Mouse (Mus musculus) mouse trophoblast stem cell (cell line): ENCODE data around the gene Cyp2d9.
"Not testable (repeated sequence)": the region's sequence is repeated elsewhere in the genome, so short reads cannot be mapped to it uniquely, and the experiment has no call there.

ENCODE experiments used
- in situ Hi-C, 2 experiments: fragments of 300-500 bp; cut with MseI, MboI; formaldehyde crosslinking; loops; 2 replicates in 1 of 2; 3 replicates in 1 of 2; pipeline ENCODE4 v1.15.1; 2025

Cyp2d9 gene

DNA sequence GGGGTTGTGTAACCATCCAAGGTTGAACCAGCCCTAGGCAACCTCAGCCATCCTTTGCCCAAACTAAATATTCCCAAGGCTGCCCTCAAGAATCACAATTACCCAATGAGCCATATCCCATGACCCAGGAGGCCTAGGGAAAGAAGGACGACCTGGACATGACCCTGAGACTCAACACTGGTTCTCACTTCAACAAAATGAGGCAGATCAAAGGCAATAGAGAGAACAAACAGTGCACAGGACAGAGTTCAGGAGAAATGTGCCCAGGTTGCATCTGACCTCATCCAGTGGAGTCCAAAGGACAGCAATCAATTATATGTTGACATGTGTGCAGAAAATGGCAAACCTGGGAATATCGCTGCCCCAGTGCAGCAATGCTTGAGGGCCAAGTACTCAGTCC is 16.8 kb downstream of the Cyp2d9 start:
- in situ Hi-C loops = not testable (repeated sequence)

DNA sequence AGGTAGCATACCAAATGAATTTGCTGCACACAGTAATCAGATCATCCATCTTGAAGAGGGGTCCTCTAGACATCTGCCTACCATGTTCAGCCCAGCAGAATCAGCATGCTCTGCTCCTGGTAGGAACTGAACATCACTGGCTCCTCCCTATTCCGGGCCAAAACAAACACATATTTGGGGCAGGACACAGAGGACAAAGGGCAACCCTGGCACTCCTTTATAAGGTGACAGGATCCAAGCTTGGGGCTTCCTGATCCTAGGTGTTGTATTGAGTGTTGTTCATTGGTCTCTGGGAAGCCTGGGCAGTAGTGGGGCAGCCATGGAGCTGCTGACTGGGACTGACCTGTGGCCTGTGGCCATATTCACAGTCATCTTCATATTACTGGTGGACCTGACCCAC is 18.9 kb downstream of the Cyp2d9 start:
- in situ Hi-C loops = not testable (repeated sequence)

DNA sequence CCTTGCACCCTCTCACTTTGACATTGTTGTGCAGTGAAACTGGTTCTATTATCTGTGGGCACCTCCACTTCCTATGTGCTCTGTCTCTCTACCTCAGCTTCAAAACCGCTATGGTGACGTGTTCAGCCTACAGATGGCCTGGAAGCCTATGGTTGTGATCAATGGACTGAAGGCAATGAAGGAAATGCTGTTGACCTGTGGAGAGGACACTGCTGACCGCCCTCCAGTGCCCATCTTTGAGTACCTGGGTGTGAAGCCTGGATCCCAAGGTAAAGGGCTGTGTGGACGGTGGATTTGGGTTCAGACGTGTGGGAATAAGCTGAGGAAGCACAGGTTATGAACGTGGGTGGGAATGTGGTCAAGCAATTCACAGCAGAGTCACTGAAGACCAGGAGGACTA is 20.3 kb downstream of the Cyp2d9 start:
- in situ Hi-C loops = not testable (repeated sequence)

DNA sequence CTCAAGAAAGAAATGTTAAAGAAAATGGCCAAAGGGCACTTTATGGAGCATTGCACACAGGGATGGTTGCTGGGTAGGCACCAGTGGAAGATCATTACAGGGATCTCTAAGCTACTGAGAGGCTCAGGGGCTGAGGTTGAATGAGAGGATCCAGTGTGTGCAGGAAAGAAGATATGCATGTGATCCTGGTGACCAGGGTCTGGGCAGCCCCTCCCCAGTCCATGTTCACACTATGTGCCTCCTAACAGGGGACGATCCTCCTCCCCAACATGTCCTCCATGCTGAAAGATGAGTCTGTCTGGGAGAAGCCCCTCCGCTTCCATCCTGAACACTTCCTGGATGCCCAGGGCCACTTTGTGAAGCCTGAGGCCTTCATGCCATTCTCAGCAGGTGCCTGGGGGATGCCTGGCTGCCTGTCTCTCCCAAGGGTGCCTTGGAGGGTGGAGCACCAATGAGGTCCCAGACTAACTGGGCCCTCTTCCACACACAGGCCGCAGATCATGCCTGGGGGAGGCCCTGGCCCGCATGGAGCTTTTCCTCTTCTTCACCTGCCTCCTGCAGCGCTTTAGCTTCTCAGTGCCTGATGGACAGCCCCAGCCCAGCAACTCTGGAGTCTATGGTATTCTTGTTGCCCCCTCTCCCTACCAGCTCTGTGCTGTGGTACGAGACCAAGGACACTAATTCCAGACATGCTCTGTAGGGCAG is 23.0 kb downstream of the Cyp2d9 start:
- in situ Hi-C loops = not testable (repeated sequence)

DNA sequence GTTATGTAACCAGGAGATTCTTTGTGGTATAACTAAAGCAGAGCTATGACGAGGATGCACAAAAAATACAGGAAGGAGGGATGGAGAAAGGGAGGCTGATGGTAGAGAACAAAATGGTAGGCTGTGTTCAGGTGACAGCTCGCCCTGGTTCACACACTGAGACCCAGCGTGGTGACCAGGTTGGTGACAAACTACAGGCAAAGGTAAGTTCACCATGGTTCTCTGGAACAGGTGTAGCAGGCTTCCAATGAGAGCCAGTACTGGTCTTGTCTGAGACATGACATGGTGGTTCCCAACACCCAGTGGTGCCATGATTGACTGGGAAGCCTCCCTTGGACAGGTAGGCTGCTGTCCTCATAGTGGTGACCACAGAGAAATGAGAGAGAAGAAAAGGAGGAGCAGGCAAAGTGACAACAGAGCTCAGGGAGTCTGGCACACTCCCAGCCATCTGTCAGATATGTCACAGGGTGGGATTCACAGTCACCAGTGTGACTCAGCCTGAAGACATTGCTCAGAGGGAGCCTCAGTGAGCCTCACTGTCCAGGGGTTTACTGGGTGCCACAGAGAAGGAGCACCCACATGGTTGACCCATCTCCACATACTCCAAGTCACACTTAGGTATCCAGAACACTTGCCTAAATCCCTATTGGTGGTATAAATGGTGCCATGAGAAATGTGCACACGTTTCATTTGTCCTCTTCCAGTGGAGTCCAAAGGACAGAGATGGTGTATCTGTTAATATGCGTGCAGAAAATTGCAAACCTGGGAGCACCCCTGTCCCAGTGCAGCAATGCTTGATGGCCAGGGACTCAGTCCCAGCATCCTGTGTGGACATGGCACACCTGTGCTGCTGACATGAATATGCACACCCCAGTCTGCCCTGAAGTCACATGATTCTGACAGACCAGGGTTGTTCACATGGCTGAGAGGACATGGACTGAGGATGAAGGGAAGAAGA is 24.1 kb downstream of the Cyp2d9 start:
- in situ Hi-C loops = no loop called here

DNA sequence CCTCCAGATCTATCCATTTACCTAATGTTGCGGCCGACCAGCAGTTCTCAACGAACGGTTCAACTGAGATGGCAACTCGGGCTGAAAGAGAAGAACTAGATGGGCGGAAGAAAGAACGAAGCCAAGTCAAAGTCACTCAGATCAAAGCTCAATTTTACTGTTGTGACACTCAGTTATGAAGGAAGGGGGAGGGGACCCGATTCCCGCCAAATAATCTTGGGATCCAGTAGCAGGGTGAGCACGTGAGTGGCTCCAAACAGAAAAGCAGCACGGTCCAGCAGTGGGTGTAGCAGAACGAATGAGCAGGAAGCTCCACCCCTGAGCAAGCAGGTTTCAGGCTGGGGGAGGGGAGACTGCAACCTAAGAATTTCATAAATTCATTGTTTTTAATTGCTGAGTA is 26.0 kb downstream of the Cyp2d9 start:
- in situ Hi-C loops = not testable (repeated sequence)

DNA sequence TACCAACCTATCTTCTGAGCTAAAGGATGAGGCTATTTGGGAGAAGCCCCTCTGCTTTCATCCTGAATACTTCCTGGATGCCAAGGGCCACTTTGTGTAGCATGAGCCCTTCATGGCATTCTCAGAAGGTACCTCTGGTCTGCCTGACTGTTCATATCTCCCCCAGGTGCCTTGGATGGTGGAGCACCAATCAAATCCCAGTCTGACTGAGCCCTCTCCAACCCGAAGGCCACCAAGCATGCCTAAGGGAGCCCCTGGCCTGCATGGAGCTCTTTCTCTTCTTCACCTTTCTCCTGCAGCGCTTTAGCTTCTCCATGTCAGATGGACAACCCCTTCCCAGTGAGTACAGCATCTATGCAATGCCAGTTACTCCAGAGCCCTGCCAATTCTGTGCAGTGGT is 31.5 kb downstream of the Cyp2d9 start:
- in situ Hi-C loops = no loop called here

DNA sequence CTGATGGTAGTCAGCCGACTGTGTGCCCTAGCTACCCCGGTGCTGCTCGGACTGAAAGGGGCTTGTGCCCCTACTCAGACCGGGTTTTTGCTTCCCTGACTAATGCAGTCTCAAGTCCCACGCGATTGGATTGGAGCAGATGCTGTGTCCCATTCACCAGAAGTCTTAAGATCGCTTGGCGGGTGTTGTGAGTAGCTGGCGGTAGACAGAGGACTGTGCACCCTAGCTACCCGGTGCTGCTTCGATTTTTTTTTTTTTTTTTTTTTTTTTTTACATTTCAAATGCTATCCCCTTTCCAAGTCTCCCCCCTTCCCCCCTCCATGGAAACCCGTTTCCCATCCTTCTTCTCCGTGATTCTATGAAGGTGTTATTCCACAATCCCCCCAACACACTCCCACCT is 61.0 kb downstream of the Cyp2d9 start:
- in situ Hi-C loops = not testable (repeated sequence)
